Comparison of ENCODE assay signal across 17 mouse cellular contexts in the genomic region with DNA sequence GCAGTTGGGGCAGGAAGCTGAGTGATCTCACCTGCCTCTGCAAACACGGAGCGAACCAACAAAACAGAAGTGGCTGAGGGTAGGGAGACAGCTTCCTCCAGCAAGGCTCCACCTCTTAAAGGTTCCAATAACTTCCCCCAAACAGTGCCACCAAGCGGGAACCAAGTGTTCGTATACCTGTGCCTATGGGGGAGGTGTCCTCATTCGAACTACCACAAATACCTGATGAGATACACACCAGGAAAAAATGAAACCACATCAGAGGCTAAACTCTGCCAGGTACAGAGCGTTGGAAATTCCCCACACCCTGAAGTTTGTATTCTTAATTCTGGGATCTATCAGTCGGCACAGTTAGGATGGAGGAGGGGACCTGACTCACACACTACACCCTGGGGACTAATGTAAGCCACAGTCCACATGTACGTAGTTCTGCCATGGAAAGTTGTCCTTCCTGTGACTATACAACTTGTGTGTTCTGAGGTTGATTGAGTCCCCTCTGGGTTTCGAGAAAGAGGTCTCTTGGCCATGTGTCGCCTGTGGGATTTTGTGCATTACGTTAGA.
DNase-seq lines count a peak whose midpoint lies in the region; TF ChIP-seq lines count a peak whose summit lies in the region.
"Had no signal": no experiment of that assay in that cellular context is flagged by ENCODE, and none has a peak within 500 bp of the region (broad histone marks: within the 10 kb centered on the region; RNA-seq: fewer than 3 reads in every experiment).

No protein-coding gene starts in this region.

- H3K4me3 ChIP-seq in spleen, adult 2 months (ENCODE audit: extremely low read depth, insufficient read depth, insufficient read length): no peak overlapping the region
- H3K4me3 ChIP-seq in embryonic facial prominence, embryonic 10.5 days: no peak overlapping the region
- H3K4me3 ChIP-seq: forebrain, embryonic 12.5 days; heart, embryonic 13.5 days; hindbrain, embryonic 13.5 days; limb, embryonic 15.5 days had no signal

- WGBS in spleen, adult 2 months: 36% methylated on average over 11 of the region's 11 CpGs
- WGBS in embryonic facial prominence, embryonic 10.5 days: 86% methylated on average over 11 of the region's 11 CpGs

- peaks cover 42% of the 10 kb centered on the region; the same call in 1 of the 2 replicates for H3K4me1 ChIP-seq in spleen, adult 2 months (ENCODE audit: control insufficient read depth, insufficient read depth, insufficient read length)
- peaks cover 71% of the 10 kb centered on the region for H3K4me1 ChIP-seq in embryonic facial prominence, embryonic 10.5 days

- peak; percentile 13; the same call in 1 of the 2 replicates for TF ChIP-seq CTCF in spleen, adult 2 months (IDR thresholded peaks at IDR 0.05; ENCODE audit: extremely low read depth, insufficient read depth, insufficient read length, insufficient replicate concordance)

- DNase-seq in spleen, adult 2 months (ENCODE audit: low read depth in 1 of 2, low spot score in 2 of 2): peak; percentile 62 to 65
- DNase-seq in spleen, postnatal 14 days (ENCODE audit: low spot score in 2 of 2): no peak
- no peak for DNase-seq in embryonic facial prominence, embryonic 10.5 days (ENCODE audit: low spot score)
- DNase-seq in splenic B cell, adult 2 months (ENCODE audit: low read depth, low spot score): peak; percentile 78
- no peak for DNase-seq in embryo, embryonic 10.5 days (ENCODE audit: low spot score)
- DNase-seq in retina, postnatal 1 day: no peak
- DNase-seq in left cerebral cortex, adult 9 months (ENCODE audit: low spot score in 2 of 2): no peak
- DNase-seq: cerebellum, adult 11 months; kidney, adult 11 months; kidney, postnatal 10 days; layer of hippocampus, adult 9-11 months; lung, adult 2 months; midbrain, embryonic 14.5 days had no signal

- no peaks in the 10 kb centered on the region for H3K27me3 ChIP-seq in spleen, adult 2 months (ENCODE audit: control insufficient read depth, insufficient read depth, low read length)
- peaks cover 25% of the 10 kb centered on the region; the same call in 1 of the 2 replicates for H3K27me3 ChIP-seq in embryonic facial prominence, embryonic 10.5 days (replicated peaks; ENCODE audit: low read depth, poor library complexity, severe bottlenecking)
- no peaks in the 10 kb centered on the region for H3K27me3 ChIP-seq in splenic B cell, adult 2 months (ENCODE audit: control insufficient read depth, insufficient read depth, low read length, poor library complexity, severe bottlenecking)
- H3K27me3 ChIP-seq: heart, embryonic 13.5 days; hindbrain, embryonic 13.5 days had no signal

- H3K36me3 ChIP-seq in spleen, adult 2 months (ENCODE audit: control insufficient read depth, insufficient read depth, low read length): no peaks in the 10 kb centered on the region
- H3K36me3 ChIP-seq in embryonic facial prominence, embryonic 10.5 days (replicated peaks): no peaks in the 10 kb centered on the region
- H3K36me3 ChIP-seq in splenic B cell, adult 2 months (ENCODE audit: control insufficient read depth, insufficient read depth, low read length, poor library complexity, severe bottlenecking): no peaks in the 10 kb centered on the region
- H3K36me3 ChIP-seq: forebrain, embryonic 12.5 days; heart, embryonic 13.5 days; hindbrain, embryonic 13.5 days; limb, embryonic 15.5 days had no signal

- TF ChIP-seq POLR2A in spleen, adult 2 months (IDR thresholded peaks at IDR 0.05; ENCODE audit: low read depth, low read length): no peak

- H3K27ac ChIP-seq in spleen, adult 2 months (ENCODE audit: insufficient read depth, low read length): peak overlapping the region; percentile 94
- H3K27ac ChIP-seq in embryonic facial prominence, embryonic 10.5 days (replicated peaks): 0 out of 2 replicates have a peak overlapping the region, but pooled peaks have one; percentile 30
- H3K27ac ChIP-seq: forebrain, embryonic 12.5 days; heart, embryonic 13.5 days; hindbrain, embryonic 13.5 days; limb, embryonic 15.5 days had no signal

- H3K9me3 ChIP-seq in embryonic facial prominence, embryonic 10.5 days: no peaks in the 10 kb centered on the region
- H3K9me3 ChIP-seq: forebrain, embryonic 12.5 days; heart, embryonic 13.5 days; hindbrain, embryonic 13.5 days; limb, embryonic 15.5 days had no signal

Comparison
In these comparisons a context has a peak if more than half of its experiments do, and no peak if none do; other contexts are left out.
1. DNase-seq: peak in spleen, adult 2 months (2 of 2) and splenic B cell, adult 2 months (single experiment); none in spleen, postnatal 14 days (0 of 2), embryonic facial prominence, embryonic 10.5 days (single experiment), embryo, embryonic 10.5 days (single experiment), retina, postnatal 1 day (single experiment) and left cerebral cortex, adult 9 months (0 of 2).